In the genomic region with DNA sequence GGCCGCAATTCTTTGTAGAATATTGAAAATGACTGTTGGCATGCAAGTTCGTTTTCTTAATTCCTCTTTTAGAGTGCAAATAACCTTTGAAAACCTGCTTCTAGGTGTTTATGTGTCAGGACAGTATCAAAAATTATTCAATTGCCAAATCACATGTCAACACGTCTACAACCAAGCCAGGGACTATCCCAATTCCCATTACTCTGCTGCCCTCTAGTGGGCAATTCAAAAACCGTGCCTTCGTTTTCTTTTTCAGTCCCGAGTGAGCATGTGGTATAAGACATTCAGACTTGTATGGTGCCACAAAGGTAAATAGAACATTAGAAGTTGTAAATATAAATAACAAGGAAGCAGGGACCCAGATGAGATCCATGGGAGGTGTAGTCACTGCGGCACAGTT, we compare ENCODE assay signal across 9 mouse cellular contexts.
A peak's percentile ranks its signal among the peaks of the same experiment; 100 is the strongest.
DNase-seq lines count a peak whose midpoint lies in the region; TF ChIP-seq lines count a peak whose summit lies in the region.
"Had no signal": no experiment of that assay in that cellular context is flagged by ENCODE, and none has a peak within 500 bp of the region (broad histone marks: within the 10 kb centered on the region; RNA-seq: fewer than 3 reads in every experiment).

No protein-coding gene starts in this region.

- no peaks in the 10 kb centered on the region for H3K4me1 ChIP-seq in thymus, adult 2 months (replicated peaks; ENCODE audit: control insufficient read depth, insufficient read depth, low read length)
- H3K4me1 ChIP-seq in limb, embryonic 10.5 days, result peaks cover 40% of the 10 kb centered on the region

- peak; percentile 40 for DNase-seq in thymus, adult 2 months
- no peak for DNase-seq in thymus, adult 18-20 months
- DNase-seq in cerebellum, adult 9-11 months, result peak; percentile 30
- DNase-seq in frontal cortex, postnatal 25 days (ENCODE audit: low spot score in 2 of 2), result peak; percentile 62 to 83
- peak; percentile 86 for DNase-seq in kidney, adult 9 months
- DNase-seq in limb, embryonic 10.5 days (ENCODE audit: low spot score), result peak; percentile 84
- DNase-seq in natural killer cell, adult 2 months (ENCODE audit: low spot score in 2 of 2), result peak; percentile 35 to 36
- peak; percentile 60 for DNase-seq in thymus, postnatal 4 days

- H3K27me3 ChIP-seq in thymus, adult 2 months (ENCODE audit: control insufficient read depth, insufficient read depth, low read length), result no peaks in the 10 kb centered on the region
- H3K27me3 ChIP-seq in limb, embryonic 10.5 days (ENCODE audit: low read depth, poor library complexity, severe bottlenecking), result peaks cover 88% of the 10 kb centered on the region

- WGBS in thymus, adult 2 months, result 20% methylated on average over 7 of the region's 7 CpGs
- 21% methylated on average over 7 of the region's 7 CpGs for WGBS in limb, embryonic 10.5 days

- H3K9me3 ChIP-seq in limb, embryonic 10.5 days (replicated peaks), result no peaks in the 10 kb centered on the region
- H3K9me3 ChIP-seq: embryonic facial prominence, embryonic 13.5 days had no signal

- H3K4me3 ChIP-seq in thymus, adult 2 months (ENCODE audit: control insufficient read depth, insufficient read depth, low read length), result no peak overlapping the region
- H3K4me3 ChIP-seq in limb, embryonic 10.5 days, result no peak overlapping the region
- H3K4me3 ChIP-seq: embryonic facial prominence, embryonic 13.5 days had no signal

- no peak overlapping the region for H3K27ac ChIP-seq in thymus, adult 2 months (ENCODE audit: control insufficient read depth, insufficient read depth, low read length)
- no peak overlapping the region for H3K27ac ChIP-seq in limb, embryonic 10.5 days
- H3K27ac ChIP-seq: embryonic facial prominence, embryonic 13.5 days had no signal

- TF ChIP-seq POLR2A in thymus, adult 2 months (IDR thresholded peaks at IDR 0.05; ENCODE audit: control insufficient read depth, extremely low read depth, insufficient read depth, low read length, poor library complexity), result no peak

- TF ChIP-seq CTCF in thymus, adult 2 months (IDR thresholded peaks at IDR 0.05; ENCODE audit: borderline replicate concordance, control insufficient read depth, extremely low read depth, insufficient read depth, low read length, poor library complexity), result no peak

- no peaks in the 10 kb centered on the region for H3K36me3 ChIP-seq in thymus, adult 2 months (ENCODE audit: control insufficient read depth, insufficient read depth, low read length)
- H3K36me3 ChIP-seq in limb, embryonic 10.5 days, result no peaks in the 10 kb centered on the region
- H3K36me3 ChIP-seq: embryonic facial prominence, embryonic 13.5 days had no signal

Comparison
In these comparisons a context has a peak if more than half of its experiments do, and no peak if none do; other contexts are left out.
1. DNase-seq: peak in thymus, adult 2 months (single experiment), cerebellum, adult 9-11 months (single experiment), frontal cortex, postnatal 25 days (2 of 2), kidney, adult 9 months (single experiment), limb, embryonic 10.5 days (single experiment), natural killer cell, adult 2 months (2 of 2) and thymus, postnatal 4 days (single experiment); none in thymus, adult 18-20 months (0 of 2).